Mouse (Mus musculus) regulatory T cell (primary cell): ENCODE measurements around the gene Med16.

Experiments
- in situ Hi-C: fragments of 300-600 bp; cut with MboI, MseI; formaldehyde crosslinking; loops from one replicate; pipeline ENCODE4 v1.15.1; 2025; ENCODE audit warnings: high pct_unique_total_duplicates

Med16 gene

GRCm38 (mm10) chr10:79908167-79909091, at the start of gene Med16:
Gene Med16 (minus strand): TSS chr10:79908923.
- in situ Hi-C loops, result no loop called here

GRCm38 (mm10) chr10:79958140-79958816, 49.6 kb upstream of the Med16 start:
- in situ Hi-C loops, result no loop called here

- in situ Hi-C loops, result no loop called here
These were observed 48.0 kb upstream of the Med16 start for GRCm38 (mm10) chr10:79956643-79957154.

- in situ Hi-C loops, result no loop called here
These were observed 47.0 kb upstream of the Med16 start for GRCm38 (mm10) chr10:79955691-79956090.

GRCm38 (mm10) chr10:79953946-79954345, 45.2 kb upstream of the Med16 start:
- in situ Hi-C loops, result no loop called here

- in situ Hi-C loops, result no loop called here
These were observed 41.9 kb upstream of the Med16 start for GRCm38 (mm10) chr10:79950661-79951060.

- in situ Hi-C loops, result no loop called here
These were observed 41.1 kb upstream of the Med16 start for GRCm38 (mm10) chr10:79949873-79950272.

- in situ Hi-C loops, result no loop called here
These were observed 38.8 kb upstream of the Med16 start for GRCm38 (mm10) chr10:79947502-79947901.

- in situ Hi-C loops, result no loop called here
These were observed 38.1 kb upstream of the Med16 start for GRCm38 (mm10) chr10:79946752-79947322.

GRCm38 (mm10) chr10:79945507-79946234, 36.9 kb upstream of the Med16 start:
- in situ Hi-C loops, result no loop called here

- in situ Hi-C loops, result no loop called here
These were observed 34.8 kb upstream of the Med16 start for GRCm38 (mm10) chr10:79943471-79943901.

- in situ Hi-C loops, result no loop called here
These were observed 34.3 kb upstream of the Med16 start for GRCm38 (mm10) chr10:79942988-79943387.

GRCm38 (mm10) chr10:79940749-79941148, 32.0 kb upstream of the Med16 start:
- in situ Hi-C loops, result no loop called here

- in situ Hi-C loops, result loop anchor here (5.0 kb wide), 1 partner anchor 41 kb away; no protein-coding TSS in a partner anchor
These were observed 29.2 kb upstream of the Med16 start for GRCm38 (mm10) chr10:79937775-79938526.

GRCm38 (mm10) chr10:79936911-79937441, 28.3 kb upstream of the Med16 start:
- in situ Hi-C loops, result loop anchor here (5.0 kb wide), 1 partner anchor 40 kb away; no protein-coding TSS in a partner anchor

GRCm38 (mm10) chr10:79936284-79936910, 27.7 kb upstream of the Med16 start:
- in situ Hi-C loops, result loop anchor here (5.0 kb wide), 1 partner anchor 39 kb away; no protein-coding TSS in a partner anchor

GRCm38 (mm10) chr10:79934794-79935569, 26.3 kb upstream of the Med16 start:
- in situ Hi-C loops, result loop anchor here (5.0 kb wide), 1 partner anchor 38 kb away; no protein-coding TSS in a partner anchor

GRCm38 (mm10) chr10:79934272-79934721, 25.6 kb upstream of the Med16 start:
- in situ Hi-C loops, result no loop called here

- in situ Hi-C loops, result no loop called here
These were observed 25.1 kb upstream of the Med16 start for GRCm38 (mm10) chr10:79933861-79934260.
